Mouse (Mus musculus): ENCODE measurements around the gene Cldn14. TPM values are rescaled to one million over a fixed set of nuclear protein-coding genes. Genes with fewer than 3 reads are reported as not detected.
A peak's percentile ranks its signal among the peaks of the same experiment; 100 is the strongest.

Cldn14 gene
- total RNA-seq, 2 experiments from 2014 or later = not detected

DNA sequence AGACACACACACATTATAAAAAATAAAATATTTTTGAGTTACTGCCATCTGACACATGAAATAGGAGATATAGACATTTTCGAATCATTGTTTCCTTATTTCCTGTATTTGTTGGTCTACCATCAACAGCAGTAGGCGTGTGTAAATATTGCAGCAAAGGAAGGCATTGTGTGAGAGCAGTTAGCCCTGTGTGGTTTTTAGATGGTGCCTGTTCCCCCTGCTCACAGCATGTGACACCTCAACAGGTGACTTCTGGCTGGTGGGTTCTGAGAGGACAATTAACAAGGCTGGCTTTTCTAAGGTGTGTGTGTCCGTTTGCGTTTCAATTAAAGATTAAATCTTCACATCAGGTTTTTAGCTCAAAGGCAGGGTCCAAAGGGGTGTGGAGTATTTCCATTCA, 48.1 kb downstream of the Cldn14 start:
- intact Hi-C loops (cut with DNase I) = no loop called here
- DNase-seq = no peak

DNA sequence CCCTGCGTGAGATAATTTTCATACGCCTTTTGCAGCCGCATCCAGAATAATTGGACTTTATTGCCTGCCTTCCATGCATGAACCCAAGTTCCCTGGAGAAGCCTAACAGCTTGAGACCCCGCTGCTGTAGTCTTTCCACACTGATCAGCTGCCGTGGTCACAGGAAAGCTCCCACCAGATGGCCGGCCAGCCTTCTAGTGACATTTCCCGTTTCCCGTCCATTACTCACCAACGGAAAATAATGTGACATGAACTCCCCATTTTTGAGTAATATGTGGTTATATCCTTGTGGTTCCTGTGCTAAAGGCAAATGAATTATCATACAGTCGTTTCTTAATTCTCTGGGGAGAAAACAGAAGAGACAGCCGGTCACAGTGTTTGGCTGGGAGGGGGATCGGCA, 51.2 kb downstream of the Cldn14 start:
- peak in 1 of 2 experiments; percentile 10 for DNase-seq
- intact Hi-C loops (cut with DNase I) = no loop called here

DNA sequence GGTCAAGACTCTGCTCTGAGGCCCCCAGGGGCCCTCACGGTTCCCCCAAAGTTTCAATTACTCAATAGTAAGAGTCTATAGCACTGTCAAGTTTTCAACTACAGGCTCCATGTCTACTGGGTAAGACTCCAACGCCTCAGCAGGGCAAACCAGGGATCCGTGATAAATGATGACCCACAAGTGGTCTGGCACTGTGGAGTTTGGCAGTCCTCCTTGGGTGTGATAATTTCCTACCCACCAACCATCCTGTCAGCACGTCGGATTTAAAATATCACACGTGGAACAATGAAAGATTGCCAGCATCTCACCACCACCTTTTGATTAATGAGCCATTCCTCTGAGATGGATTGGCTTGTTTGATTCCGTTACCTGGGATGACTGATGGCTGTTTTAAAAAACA, 51.7 kb downstream of the Cldn14 start:
- intact Hi-C loops (cut with DNase I) = no loop called here
- no peak for DNase-seq

DNA sequence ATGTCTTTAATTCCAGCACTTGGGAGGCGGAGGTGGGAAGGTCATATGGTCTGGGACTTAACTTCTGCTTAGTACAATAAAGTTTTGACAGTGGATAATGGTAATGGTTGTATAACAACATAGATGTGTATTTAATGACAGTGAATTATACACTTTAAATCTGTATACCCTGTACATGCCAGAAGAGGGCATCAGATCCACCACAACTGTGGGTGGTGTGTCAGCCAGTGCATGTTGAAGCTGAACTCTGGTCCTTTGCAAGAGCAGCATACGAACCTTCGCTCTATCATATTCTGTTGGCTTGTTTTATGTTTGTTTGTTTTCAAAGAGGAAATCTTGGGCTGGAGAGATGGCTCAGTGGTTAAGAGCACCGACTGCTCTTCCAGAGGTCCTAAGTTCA, 61.2 kb downstream of the Cldn14 start:
- no peak for DNase-seq
- intact Hi-C loops (cut with DNase I) = no loop called here

DNA sequence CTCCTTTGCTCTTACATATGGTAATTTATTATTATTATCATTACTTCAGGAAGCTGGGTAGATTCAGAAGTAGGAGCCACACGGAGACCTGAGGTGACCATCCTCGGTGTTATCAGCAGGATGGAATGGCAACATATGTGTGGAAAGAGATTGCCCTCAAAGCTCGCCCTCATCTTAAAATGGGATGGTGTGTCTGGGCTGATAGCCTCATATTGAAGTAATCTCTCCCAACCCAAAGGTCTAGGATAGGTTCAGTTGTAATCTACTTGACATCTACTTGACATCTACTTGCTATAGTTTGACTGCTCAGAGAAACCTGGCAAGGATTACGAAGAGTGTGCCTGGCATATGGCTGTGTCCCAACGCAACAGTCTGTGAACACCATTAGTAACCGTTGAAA, 64.3 kb downstream of the Cldn14 start:
- intact Hi-C loops (cut with DNase I) = no loop called here
- no peak for DNase-seq

DNA sequence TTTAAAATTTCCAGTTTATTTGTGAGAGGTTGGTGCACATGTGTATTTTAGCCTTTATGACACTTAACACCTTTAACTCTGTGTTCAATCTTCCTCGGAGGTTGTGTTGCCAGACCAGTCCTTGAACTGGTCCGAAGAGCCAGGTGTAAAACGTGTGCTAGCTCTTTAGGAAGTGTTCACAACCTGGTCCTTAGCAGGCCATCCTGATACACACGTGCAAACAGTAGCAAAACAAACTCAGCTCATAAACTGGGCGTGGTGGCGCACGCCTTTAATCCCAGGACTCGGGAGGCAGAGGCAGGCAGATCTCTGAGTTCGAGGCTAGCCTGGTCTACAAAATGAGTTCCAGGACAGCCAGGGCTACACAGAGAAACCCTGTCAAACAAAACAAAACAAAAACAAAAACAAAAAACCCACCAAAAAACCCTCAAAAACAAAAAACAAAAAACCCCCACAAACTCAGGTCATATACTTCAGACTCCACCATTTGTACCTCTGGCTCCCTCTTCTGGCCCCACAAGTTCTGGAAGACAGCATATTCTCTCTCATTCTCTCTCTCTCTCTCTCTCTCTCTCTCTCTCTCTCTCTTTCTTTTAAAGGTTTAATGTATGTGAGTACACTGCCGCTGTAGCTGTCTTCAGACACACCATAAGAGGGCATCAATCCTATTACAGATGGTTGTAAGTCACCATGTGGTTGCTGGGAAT, 65.7 kb downstream of the Cldn14 start:
- intact Hi-C loops (cut with DNase I) = no loop called here

DNA sequence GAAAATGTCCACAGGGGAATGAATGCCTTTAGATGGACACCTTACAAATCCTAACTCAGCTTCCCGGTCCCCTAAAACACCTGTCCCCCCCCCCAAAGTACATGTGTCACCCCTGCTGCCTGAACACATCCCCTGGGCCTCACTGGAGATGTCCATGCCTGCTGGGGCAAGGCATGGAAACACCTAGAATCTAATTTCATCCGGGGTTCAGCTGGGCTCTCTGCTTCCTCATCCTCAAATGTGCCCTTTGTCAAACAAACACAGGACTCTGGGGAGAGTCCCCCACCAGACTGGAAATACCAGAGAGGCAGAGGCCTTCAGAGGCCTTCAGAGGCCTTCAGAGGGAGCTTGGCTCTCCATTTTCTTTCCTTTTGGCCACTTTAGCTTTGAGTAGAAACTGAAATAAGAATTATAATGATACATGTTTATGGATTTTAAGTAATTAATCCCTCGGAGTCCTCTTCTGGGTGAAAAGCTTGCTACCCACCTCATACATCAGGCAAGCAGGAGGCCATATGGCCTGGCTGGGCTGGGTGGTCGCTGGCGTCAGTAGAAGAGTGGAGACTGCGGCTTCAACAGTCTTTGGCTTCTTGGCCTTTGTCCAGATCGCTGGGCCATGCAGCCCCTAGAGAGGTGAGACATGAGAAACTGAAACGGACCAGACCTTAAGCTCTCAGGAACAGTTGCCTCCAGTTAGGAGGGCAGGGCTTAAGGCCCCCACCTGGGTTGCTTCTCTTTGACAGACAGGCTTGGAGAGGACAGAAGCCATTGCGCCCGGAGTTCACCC, 66.7 kb downstream of the Cldn14 start:
- no peak for DNase-seq
- intact Hi-C loops (cut with DNase I) = no loop called here

More for the DNA sequence above, 65.7 kb downstream of the Cldn14 start:
- DNase-seq = no peak

DNA sequence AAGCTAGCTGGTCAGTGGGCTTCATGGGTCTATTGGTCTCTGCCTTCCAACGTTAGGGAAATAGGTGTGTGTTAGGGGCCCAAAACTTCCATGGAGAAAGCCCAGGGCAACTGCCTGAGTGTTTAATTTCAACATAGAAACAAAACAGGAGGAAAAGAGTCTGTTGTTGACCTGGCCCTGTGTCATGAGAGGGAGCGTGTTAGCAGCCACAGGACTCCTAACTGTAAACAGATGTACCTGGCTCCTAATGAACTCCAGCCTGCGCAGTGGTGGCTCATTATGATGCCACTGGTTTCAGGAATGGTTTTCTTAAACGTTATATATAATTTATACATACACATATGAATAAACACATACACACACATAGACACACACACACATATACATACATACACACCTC, 68.7 kb downstream of the Cldn14 start:
- intact Hi-C loops (cut with DNase I) = loop anchor here (2.0 to 5.0 kb wide), 3 partner anchors 37 to 319 kb away; no protein-coding TSS in a partner anchor
- DNase-seq = no peak

DNA sequence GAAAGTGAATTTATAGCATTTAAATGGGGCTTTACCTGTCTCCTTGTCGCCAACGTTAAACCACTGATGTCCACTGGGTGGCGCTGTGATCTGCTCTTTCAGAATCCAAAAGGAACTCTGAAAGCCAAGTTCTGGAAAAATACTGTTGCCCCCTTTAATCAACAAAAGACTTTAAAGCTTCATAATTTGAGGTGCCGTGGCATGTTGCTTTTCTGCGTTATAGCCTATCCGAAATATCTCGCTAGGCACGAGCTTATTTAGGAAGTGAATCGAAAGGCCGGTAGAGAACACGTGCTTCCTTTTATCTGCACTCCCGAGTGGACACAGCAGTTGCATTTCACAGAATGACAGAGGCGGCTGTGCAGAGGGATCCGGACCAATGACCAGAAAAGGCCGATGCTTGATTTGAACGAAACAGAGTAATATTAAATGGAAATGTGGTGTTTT, 70.2 kb downstream of the Cldn14 start:
- intact Hi-C loops (cut with DNase I) = loop anchor here (2.0 to 5.0 kb wide), 3 partner anchors 38 to 320 kb away; no protein-coding TSS in a partner anchor
- DNase-seq = peak; percentile 71 to 85

DNA sequence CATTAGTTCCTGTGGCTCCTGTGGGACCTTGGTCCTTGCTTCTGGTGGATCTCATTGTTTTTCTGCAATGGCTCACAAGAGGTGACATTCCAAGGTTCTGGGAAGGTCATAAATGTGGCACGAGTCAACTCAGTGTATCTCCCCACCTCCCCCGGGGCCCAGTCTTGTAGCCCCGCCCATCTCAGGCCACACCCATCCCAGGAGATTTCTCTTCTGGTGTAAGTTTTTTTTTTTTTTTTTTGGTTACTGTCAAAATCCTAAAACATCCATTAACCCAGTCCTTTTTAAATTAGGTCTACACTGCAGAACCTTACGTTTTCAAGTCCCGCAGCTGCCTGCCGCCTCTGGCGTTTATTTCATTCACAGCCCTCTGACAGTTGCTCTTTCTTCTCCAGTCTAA, 73.6 kb downstream of the Cldn14 start:
- intact Hi-C loops (cut with DNase I) = loop anchor here (5.0 kb wide), 1 partner anchor 87 kb away; no protein-coding TSS in a partner anchor
- peak in 1 of 2 experiments; percentile 13 for DNase-seq

DNA sequence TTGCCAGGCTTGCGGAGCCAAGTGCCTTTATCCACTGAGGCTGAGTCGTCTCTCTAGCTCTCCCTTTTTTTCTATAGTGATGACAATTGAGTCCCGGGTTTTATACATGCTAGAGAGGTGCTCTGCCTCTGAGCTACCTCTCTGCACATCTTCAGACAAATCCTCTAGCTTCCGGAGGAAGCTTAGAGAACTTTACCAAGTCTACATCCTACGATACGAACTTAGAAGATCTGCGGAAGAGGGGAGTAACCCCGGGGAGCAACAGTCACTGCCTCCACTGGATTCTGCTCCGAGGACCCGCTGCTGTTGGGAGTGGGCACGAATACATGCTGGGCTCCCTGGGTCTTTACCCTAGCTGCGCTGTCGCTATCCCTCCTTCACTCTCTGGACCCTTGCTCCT, 74.0 kb downstream of the Cldn14 start:
- intact Hi-C loops (cut with DNase I) = no loop called here
- no peak for DNase-seq

DNA sequence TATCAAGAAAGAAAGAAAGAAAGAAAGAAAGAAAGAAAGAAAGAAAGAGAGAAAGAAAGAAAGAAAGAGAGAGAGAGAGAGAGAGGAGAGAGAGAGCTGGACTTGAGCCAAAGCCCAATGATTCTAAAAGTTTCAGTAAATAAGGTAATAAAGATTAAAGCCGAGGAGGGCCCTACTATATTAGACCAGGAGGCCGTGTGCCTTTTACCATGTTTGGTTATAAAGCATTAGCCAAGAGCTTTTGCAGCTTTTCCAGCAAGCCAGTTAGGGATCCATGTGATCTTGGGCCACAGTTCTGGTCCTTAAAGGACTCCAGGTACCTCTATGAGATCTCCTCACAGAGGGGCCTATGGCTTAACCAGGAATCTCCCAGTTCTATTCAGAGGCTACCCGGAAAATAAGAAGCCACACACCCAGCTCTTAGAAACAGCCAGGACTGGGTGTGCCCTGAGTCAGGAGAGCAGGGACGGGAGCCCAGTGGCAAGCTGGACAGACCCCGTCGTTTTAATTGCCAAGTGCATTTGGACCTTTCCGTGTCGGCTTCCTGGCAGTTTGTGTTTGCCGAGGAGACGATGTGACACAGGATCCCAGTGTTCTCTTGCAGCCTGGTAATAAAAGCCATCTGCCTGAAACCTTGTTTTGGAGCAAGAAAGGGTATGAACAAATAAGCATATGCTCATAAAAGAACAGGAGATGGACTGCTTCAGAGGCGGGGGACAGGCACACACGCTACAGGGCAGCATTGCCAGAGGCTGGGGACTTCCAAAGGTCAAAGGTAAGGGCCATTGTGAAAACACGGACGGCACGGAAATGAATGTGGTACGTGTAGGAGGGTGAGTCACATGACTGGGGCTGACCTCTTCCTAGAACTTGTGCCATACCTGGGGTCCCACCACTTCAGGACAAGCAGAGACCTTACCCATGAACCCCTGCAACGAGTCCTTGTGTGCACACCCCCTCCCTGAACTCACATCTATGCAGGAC, 76.2 kb downstream of the Cldn14 start:
- DNase-seq = no peak
- intact Hi-C loops (cut with DNase I) = no loop called here

DNA sequence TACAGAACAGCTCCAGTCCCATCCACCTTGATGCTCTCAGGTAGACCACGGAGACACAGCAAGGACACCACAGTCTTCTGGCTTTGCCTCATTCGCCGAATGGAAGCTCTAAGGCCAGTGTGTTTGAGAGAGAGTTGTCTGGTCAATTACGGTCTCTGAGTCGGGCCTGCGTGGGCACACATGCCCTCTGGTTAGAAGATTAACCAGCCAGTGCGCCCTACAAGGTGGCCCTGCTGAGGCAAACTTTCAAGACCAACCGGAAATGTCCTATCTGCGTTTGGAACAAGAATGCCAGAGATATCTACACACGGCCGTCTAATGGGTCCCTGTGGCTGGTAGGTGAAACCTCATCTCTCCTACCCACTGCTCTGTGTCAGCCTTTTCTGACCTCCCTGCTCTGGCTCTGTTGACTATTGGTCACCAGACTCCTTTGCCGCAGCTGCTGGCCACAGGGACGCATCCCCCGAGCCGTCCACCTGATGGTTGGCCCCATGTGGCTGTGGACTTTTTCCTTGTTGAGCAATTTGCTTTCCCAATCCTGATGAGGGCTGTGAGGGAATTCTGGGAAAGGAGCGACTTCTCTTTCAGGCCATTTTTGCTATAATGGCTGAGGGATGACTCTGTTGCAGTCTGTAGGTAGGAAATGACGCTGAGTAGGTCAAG, 79.1 kb downstream of the Cldn14 start:
- intact Hi-C loops (cut with DNase I) = no loop called here
- DNase-seq = no peak

DNA sequence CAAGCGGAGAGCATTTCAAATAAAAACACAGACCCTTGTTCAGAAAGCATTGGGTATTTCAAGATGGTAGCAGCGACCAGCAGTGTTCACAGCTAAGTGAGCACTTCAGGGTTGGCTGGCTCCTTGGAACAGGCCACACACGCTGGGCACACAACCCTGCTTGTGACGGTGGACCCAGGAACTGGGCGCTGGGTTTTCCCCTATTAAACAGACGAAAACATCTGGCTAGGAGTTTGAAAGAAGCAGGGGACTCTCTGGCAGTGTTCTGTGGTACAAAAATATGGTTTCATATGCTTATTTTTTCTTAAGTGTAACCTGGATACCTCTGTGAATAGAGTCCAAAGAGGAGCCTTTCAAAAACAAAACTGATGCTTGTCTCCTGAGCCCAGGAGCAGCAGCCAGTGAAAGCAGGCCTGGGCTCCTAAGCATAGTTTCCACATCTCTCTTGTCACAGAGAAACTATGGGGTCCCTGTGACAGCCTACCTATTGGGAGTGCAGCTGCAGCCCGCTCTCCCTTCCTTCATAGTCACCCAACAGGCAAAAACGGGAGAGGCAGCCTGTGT, 82.9 kb downstream of the Cldn14 start:
- intact Hi-C loops (cut with DNase I) = no loop called here

DNA sequence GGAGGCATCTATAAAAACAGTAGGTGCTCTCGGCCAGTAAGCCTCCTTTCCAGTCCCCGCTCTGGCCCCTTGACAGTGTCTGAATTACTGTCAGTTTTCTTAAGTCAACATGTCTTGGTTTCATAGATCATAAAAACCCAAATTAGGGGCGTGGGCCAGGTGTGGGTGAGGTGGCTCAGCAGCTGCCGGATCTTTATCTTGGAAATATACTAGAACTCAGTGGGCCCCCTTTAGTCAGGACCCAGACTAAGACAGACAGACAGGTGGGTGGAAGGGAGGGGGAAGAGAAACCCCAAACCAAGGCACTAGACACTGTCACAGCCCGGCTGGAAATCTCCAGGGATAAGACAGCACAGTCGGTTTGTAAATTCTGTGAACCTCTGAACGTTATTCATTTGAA, 84.8 kb downstream of the Cldn14 start:
- intact Hi-C loops (cut with DNase I) = no loop called here
- DNase-seq = no peak

More for the DNA sequence above, 82.9 kb downstream of the Cldn14 start:
- DNase-seq = no peak

DNA sequence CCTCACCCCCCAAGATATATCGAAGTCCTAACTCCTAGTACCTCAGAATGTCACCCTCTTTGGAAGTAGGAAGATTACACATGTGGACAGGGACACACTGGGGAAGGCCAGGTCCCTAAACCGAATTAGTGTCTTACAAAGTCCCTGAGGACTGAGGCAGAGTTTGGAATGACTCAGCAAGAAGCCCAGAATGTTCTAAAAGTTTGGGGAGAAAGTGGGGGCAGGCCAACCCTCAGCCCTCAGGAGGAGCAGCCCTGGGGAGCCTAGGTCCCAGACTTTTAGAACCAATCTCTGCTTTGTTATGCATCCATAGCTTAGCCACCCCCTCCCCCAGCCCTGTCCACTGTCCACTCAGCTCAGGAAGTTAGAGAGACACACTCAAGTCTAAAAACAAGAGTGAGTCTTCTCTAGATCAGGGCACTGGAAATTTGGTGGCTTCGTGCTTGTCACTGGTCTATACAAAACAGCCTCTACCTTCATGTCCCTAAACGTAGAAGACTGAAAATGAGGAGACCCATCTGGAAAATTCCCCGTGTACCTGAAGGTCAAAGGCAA, 85.7 kb downstream of the Cldn14 start:
- intact Hi-C loops (cut with DNase I) = no loop called here
- no peak for DNase-seq

DNA sequence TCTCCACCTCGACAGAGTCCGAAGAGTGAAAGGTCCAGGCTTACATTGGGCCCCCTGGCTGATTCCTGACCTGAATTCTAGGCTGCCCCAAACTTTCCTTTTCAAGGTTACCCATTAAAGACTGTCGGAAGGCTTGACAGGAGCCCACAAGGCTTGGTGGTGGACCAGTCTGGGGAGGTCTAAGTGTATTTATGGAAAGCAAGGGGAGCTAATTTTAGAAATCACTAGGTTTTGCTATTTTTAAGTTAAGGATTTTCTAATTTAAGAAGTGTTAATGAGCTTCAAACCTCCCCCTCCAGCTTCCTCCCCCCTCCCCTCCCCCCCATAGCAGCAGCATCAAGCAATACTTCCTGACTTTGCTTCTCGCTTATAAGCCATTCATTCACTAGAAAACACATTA, 88.0 kb downstream of the Cldn14 start:
- no peak for DNase-seq
- intact Hi-C loops (cut with DNase I) = no loop called here

DNA sequence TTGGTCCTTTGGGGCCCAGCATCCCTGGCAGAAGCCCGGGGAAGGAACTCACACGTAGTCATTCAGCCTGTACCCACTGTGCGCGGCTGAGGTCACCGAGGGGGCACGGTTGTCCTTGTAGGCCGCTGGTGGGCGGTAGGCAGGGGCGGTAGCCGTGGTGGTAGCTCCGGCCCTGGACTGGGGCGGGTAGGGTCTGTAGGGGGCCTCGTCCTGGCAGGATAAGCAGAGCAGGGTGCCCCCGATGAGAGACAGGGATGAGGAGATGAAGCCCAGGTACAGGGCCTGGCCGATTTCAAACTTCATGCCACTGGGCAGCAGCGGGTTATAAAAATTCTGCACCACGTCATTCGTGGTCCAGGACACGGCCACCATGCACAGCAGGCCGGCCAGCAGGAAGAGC, 89.4 kb downstream of the Cldn14 start:
- no peak for DNase-seq
- intact Hi-C loops (cut with DNase I) = no loop called here

DNA sequence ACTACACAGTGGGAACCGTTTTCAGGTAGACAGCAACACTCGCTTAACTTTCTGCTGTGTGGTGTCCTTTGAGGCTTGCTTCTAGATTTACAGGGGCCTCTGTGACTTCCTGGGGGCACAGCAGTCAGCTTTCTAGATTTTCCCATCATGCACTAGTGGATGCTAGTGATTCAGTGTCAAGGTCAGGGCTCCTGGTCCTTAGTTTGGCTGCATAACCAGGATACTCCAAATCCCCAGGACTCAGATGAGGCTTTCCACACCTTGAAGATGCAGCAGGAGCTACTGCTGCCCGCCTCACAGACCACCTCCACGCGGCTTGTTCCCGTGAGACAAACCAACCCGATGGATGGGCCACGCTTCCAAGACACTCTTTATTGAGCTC, 90.0 kb downstream of the Cldn14 start:
- intact Hi-C loops (cut with DNase I) = loop anchor here (1.0 kb wide), 1 partner anchor 58 kb away; no protein-coding TSS in a partner anchor
- no peak for DNase-seq
